Mouse (Mus musculus): ENCODE results near the gene Arhgef12. TPM values are rescaled to one million over a fixed set of nuclear protein-coding genes. Genes with fewer than 3 reads are reported as not detected.

Gene Arhgef12
- total and polyA plus RNA-seq, 3 experiments, result 11.8 to 33.5 (median 14.7) TPM

DNA sequence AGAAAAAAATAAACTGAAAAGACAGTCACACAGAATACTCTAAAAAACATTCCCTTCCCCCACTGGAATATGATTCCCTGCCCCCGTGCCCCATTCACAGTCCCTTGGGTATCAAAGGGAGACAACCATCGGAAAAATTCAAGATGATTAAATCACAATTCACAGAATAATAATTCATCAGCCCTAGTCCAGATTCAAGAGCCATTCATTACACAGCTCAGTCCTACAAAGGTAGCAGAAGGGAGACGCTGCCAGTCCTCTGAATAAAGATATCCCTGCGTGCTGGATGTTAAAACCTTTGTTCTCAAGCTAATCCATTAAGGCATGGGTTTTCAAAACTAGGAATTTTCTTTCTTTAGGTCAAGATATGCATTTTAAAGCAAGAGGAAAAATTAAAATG, 36.5 kb downstream of the Arhgef12 start:
- H3K9ac ChIP-seq (ENCODE audit: control insufficient read depth, low read depth, low read length, poor library complexity, severe bottlenecking), result no peak overlapping the region
- H3K27ac ChIP-seq (ENCODE audit: control insufficient read depth, low read depth, low read length), result no peak overlapping the region
- peaks cover 18% of the 10 kb centered on the region for H3K79me2 ChIP-seq (ENCODE audit: control insufficient read depth, insufficient read depth, low read length, poor library complexity)
- H3K9me3 ChIP-seq (replicated peaks; ENCODE audit: insufficient read depth, low read length), result no peaks in the 10 kb centered on the region
- no peak overlapping the region for H3K4me3 ChIP-seq (ENCODE audit: control insufficient read depth in 1 of 2, insufficient read depth in 1 of 2, low read depth in 2 of 2, low read length in 2 of 2)
- peaks cover 0 to 4% of the 10 kb centered on the region in 2 experiments; a peak in 2 of 4 replicates for H3K36me3 ChIP-seq (ENCODE audit: control insufficient read depth in 1 of 2, insufficient read depth in 2 of 2, low read length in 2 of 2)
- no peak for DNase-seq (ENCODE audit: low read depth, low spot score)
- TF ChIP-seq GATA1 (IDR thresholded peaks at IDR 0.05; ENCODE audit: low read depth, low read length) (no peak), JUND (IDR thresholded peaks at IDR 0.05; ENCODE audit: low read depth, low read length) (no peak), TCF12 (IDR thresholded peaks at IDR 0.05; ENCODE audit: low read depth, low read length) (no peak), MXI1 (IDR thresholded peaks at IDR 0.05; ENCODE audit: low read depth, low read length) (no peak), NELFE (IDR thresholded peaks at IDR 0.05; ENCODE audit: low read depth, low read length) (no peak), E2F4 (IDR thresholded peaks at IDR 0.05; ENCODE audit: borderline replicate concordance, low read depth, low read length) (no peak), ZC3H11A (IDR thresholded peaks at IDR 0.05; ENCODE audit: low read depth, low read length) (no peak), TBP (IDR thresholded peaks at IDR 0.05; ENCODE audit: low read depth, low read length) (no peak), MYC (IDR thresholded peaks at IDR 0.05; ENCODE audit: low read depth, low read length) (no peak), ELF1 (IDR thresholded peaks at IDR 0.05; ENCODE audit: low read depth, low read length) (no peak), ZMIZ1 (IDR thresholded peaks at IDR 0.05; ENCODE audit: low read depth, low read length) (no peak), ETS1 (IDR thresholded peaks at IDR 0.05; ENCODE audit: low read depth, low read length) (no peak)
- 0 out of 4 replicates have a peak, but pooled peaks cover 0 to 2% of the 10 kb centered on the region in 2 experiments for H3K4me1 ChIP-seq (ENCODE audit: control insufficient read depth in 1 of 2, insufficient read depth in 2 of 2, low read length in 2 of 2)
- no peaks in the 10 kb centered on the region for H3K27me3 ChIP-seq (ENCODE audit: control insufficient read depth in 1 of 2, insufficient read depth in 2 of 2, low read length in 2 of 2)

DNA sequence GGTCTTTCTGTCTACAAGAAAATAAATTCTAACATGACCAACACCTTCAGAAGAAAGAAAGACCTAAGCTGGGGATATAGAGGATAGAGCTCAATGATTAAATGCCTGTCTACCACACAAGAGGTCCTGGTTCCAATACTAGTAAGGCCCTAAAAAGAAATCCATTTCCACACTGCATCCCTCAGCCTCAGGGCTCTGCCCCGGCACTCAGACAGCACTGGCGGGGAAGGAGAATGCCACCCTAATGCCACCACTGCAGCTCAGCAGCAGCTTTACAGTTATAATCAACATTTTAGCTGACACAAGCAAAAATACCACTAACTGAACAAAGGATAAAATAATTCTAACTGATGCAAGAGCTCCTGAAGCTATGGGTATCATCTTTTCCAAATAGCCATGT, 36.9 kb downstream of the Arhgef12 start:
- Histone ChIP-seq H3K9me3 (replicated peaks; ENCODE audit: insufficient read depth, low read length) (no peaks in the 10 kb centered on the region), H3K36me3 (ENCODE audit: control insufficient read depth in 1 of 2, insufficient read depth in 2 of 2, low read length in 2 of 2) (peaks cover 0 to 3% of the 10 kb centered on the region in 2 experiments; a peak in 2 of 4 replicates), H3K9ac (ENCODE audit: control insufficient read depth, low read depth, low read length, poor library complexity, severe bottlenecking) (no peak overlapping the region), H3K4me3 (ENCODE audit: control insufficient read depth in 1 of 2, insufficient read depth in 1 of 2, low read depth in 2 of 2, low read length in 2 of 2) (no peak overlapping the region), H3K4me1 (ENCODE audit: control insufficient read depth in 1 of 2, insufficient read depth in 2 of 2, low read length in 2 of 2) (0 out of 4 replicates have a peak, but pooled peaks cover 0 to 2% of the 10 kb centered on the region in 2 experiments), H3K27me3 (ENCODE audit: control insufficient read depth in 1 of 2, insufficient read depth in 2 of 2, low read length in 2 of 2) (no peaks in the 10 kb centered on the region), H3K27ac (ENCODE audit: control insufficient read depth, low read depth, low read length) (no peak overlapping the region), H3K79me2 (ENCODE audit: control insufficient read depth, insufficient read depth, low read length, poor library complexity) (peaks cover 17% of the 10 kb centered on the region)
- TF ChIP-seq MAFK (IDR thresholded peaks at IDR 0.05; ENCODE audit: borderline replicate concordance, low read depth, low read length), result 0 out of 2 replicates have a peak, but pooled peaks have one; percentile 20
- TF ChIP-seq ZMIZ1 (IDR thresholded peaks at IDR 0.05; ENCODE audit: low read depth, low read length), result no peak
- no peak for DNase-seq (ENCODE audit: low read depth, low spot score)

DNA sequence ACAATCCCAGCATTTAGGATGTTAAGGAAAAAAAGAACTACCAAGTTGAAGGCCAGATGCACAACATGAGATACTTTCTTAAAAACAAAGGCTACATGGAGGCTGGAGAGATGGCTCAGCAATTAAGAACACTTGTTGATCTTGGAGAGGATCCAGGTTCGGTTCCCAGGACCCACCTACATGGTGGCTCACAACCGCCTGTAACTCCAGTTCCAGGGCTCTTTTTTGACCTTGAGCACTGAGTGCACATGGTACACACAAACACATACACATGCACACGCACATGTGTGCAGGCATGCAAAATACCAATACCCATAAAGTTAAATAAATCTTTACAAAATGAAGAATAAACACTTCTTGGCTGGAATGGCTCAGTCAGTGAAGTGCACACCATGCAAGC, 39.1 kb downstream of the Arhgef12 start:
- H3K9ac ChIP-seq (ENCODE audit: control insufficient read depth, low read depth, low read length, poor library complexity, severe bottlenecking), result no peak overlapping the region
- no peak overlapping the region for H3K27ac ChIP-seq (ENCODE audit: control insufficient read depth, low read depth, low read length)
- no peak for TF ChIP-seq SMC3 (IDR thresholded peaks at IDR 0.05; ENCODE audit: low read depth, low read length)
- no peak for TF ChIP-seq CTCF (IDR thresholded peaks at IDR 0.05 in 2 of 3, conservative IDR thresholded peaks at IDR 0.05 in 1 of 3; ENCODE audit: control insufficient read depth in 1 of 3, insufficient read depth in 1 of 3, low read depth in 2 of 3, low read length in 3 of 3, poor library complexity in 1 of 3, severe bottlenecking in 1 of 3)
- TF ChIP-seq POLR2AphosphoS5 (IDR thresholded peaks at IDR 0.05; ENCODE audit: borderline replicate concordance, low read depth, low read length), result no peak
- TF ChIP-seq CHD1 (IDR thresholded peaks at IDR 0.05; ENCODE audit: low read depth, low read length), result no peak
- TF ChIP-seq USF1 (IDR thresholded peaks at IDR 0.05; ENCODE audit: low read depth, low read length), result no peak
- no peak for TF ChIP-seq GABPA (IDR thresholded peaks at IDR 0.05; ENCODE audit: low read depth, low read length)
- TF ChIP-seq POLR2A (IDR thresholded peaks at IDR 0.05; ENCODE audit: control insufficient read depth in 1 of 2, insufficient read depth in 1 of 2, low read depth in 1 of 2, low read length in 2 of 2, poor library complexity in 1 of 2), result no peak
- TF ChIP-seq RCOR1 (IDR thresholded peaks at IDR 0.05; ENCODE audit: low read depth, low read length), result no peak
- TF ChIP-seq TBP (IDR thresholded peaks at IDR 0.05; ENCODE audit: low read depth, low read length), result no peak
- no peak for TF ChIP-seq CHD2 (IDR thresholded peaks at IDR 0.05; ENCODE audit: low read length)
- TF ChIP-seq TCF12 (IDR thresholded peaks at IDR 0.05; ENCODE audit: low read depth, low read length), result no peak
- no peak for TF ChIP-seq MEF2A (IDR thresholded peaks at IDR 0.05; ENCODE audit: extremely low read depth, insufficient replicate concordance, low read depth, low read length, poor library complexity, severe bottlenecking)
- no peak for TF ChIP-seq ZC3H11A (IDR thresholded peaks at IDR 0.05; ENCODE audit: low read depth, low read length)

More for the DNA sequence above, 39.1 kb downstream of the Arhgef12 start:
- no peaks in the 10 kb centered on the region for H3K9me3 ChIP-seq (replicated peaks; ENCODE audit: insufficient read depth, low read length)
- peaks cover 13% of the 10 kb centered on the region for H3K79me2 ChIP-seq (ENCODE audit: control insufficient read depth, insufficient read depth, low read length, poor library complexity)
- DNase-seq (ENCODE audit: low read depth, low spot score), result no peak
- 0 out of 4 replicates have a peak, but pooled peaks cover 0 to 2% of the 10 kb centered on the region in 2 experiments for H3K4me1 ChIP-seq (ENCODE audit: control insufficient read depth in 1 of 2, insufficient read depth in 2 of 2, low read length in 2 of 2)
- H3K4me3 ChIP-seq (ENCODE audit: control insufficient read depth in 1 of 2, insufficient read depth in 1 of 2, low read depth in 2 of 2, low read length in 2 of 2), result no peak overlapping the region
- peaks cover 0 to 2% of the 10 kb centered on the region in 2 experiments; a peak in 1 of 4 replicates for H3K36me3 ChIP-seq (ENCODE audit: control insufficient read depth in 1 of 2, insufficient read depth in 2 of 2, low read length in 2 of 2)
- no peaks in the 10 kb centered on the region for H3K27me3 ChIP-seq (ENCODE audit: control insufficient read depth in 1 of 2, insufficient read depth in 2 of 2, low read length in 2 of 2)

Data from MEL (cell line).